Mouse (Mus musculus): ENCODE results near the gene 1110057P08Rik. TPM values are rescaled to one million over a fixed set of nuclear protein-coding genes. Genes with fewer than 3 reads are reported as not detected.

1110057P08Rik gene
- not detected in 2 replicates for total RNA-seq (2012; rRNA removed)
- not detected in 2 replicates for total RNA-seq (2014; rRNA removed)
- not detected in 2 replicates for polyA plus RNA-seq (2012; ENCODE audit: insufficient read length, low read depth)

DNA sequence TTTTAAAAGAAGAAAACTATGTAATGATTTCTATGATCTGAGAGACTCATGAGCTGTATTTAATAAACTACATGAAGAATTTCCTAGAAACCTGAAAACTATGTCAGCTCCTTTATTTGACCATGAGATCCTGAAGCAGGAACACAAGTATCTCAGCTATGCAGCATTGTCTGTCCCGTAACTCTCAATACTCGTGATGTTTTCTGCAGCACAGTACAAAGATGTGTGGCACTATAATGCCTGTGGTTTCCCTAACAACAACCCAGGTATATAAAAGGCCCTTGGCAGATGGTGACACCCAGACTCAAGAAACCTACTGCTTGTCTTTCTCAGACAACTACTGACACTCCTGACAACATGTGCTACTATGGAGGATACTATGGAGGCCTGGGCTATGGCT, at the start of gene 1110057P08Rik:
Gene 1110057P08Rik, plus strand, starts transcription at position 301 of the 400 bp plus-strand sequence.
- dilution Hi-C loops (cut with MboI; ENCODE audit: extremely low pct_ligation_motif_present, extremely low pct_unique_long_range_greater_than_20kb, low sequenced_read_pairs) = no loop called here
- H3K9ac ChIP-seq (ENCODE audit: insufficient read depth, low read depth) = no peak within 1 kb of the TSS
- TF ChIP-seq SIN3A (IDR thresholded peaks at IDR 0.05; ENCODE audit: low read length) = no peak
- TF ChIP-seq ETS1 (conservative IDR thresholded peaks at IDR 0.05; ENCODE audit: low read depth, low read length) = no peak
- no peak for TF ChIP-seq CTCF (conservative IDR thresholded peaks at IDR 0.05 in 1 of 2, IDR thresholded peaks at IDR 0.05 in 1 of 2; ENCODE audit: low read depth in 2 of 2, low read length in 2 of 2)
- H3K27ac ChIP-seq (ENCODE audit: insufficient read depth, low read depth) = no peak within 1 kb of the TSS
- no peak within 1 kb of the TSS for H3K4me2 ChIP-seq (ENCODE audit: insufficient read depth, low read depth, poor library complexity, severe bottlenecking)
- no peaks in the 10 kb centered on the region for H3K4me1 ChIP-seq (ENCODE audit: control insufficient read depth in 1 of 2, insufficient read depth in 2 of 2)
- H3K79me2 ChIP-seq (replicated peaks; ENCODE audit: control insufficient read depth, extremely low read depth, insufficient read depth, poor library complexity, severe bottlenecking) = no peaks in the 10 kb centered on the region
- no peak within 1 kb of the TSS for H3K4me3 ChIP-seq (replicated peaks in 1 of 3; ENCODE audit: low read depth in 2 of 3, low read length in 2 of 3, poor library complexity in 1 of 3)
- H3K36me3 ChIP-seq (replicated peaks in 1 of 2; ENCODE audit: control insufficient read depth in 1 of 2, insufficient read depth in 1 of 2, low read length in 1 of 2) = no peaks in the 10 kb centered on the region
- peaks cover 41% of the 10 kb centered on the region for H3K9me3 ChIP-seq (replicated peaks; ENCODE audit: low read length)
- DNase-seq (ENCODE audit: extremely low read depth) = no peak
- in situ Hi-C loops (cut with MboI; ENCODE audit: low pct_ligation_motif_present, low pct_unique_long_range_greater_than_20kb, low sequenced_read_pairs) = no loop called here
- no peaks in the 10 kb centered on the region for H3K27me3 ChIP-seq (replicated peaks)

- in situ Hi-C loops (cut with MboI; ENCODE audit: low pct_ligation_motif_present, low pct_unique_long_range_greater_than_20kb, low sequenced_read_pairs) (no loop called here), dilution Hi-C loops (cut with MboI; ENCODE audit: extremely low pct_ligation_motif_present, extremely low pct_unique_long_range_greater_than_20kb, low sequenced_read_pairs) (no loop called here)
- DNase-seq (ENCODE audit: extremely low read depth) = no peak
- H3K27ac ChIP-seq (ENCODE audit: insufficient read depth, low read depth) = no peak within 1 kb of the TSS
- peaks cover 46% of the 10 kb centered on the region for H3K9me3 ChIP-seq (replicated peaks; ENCODE audit: low read length)
- no peaks in the 10 kb centered on the region for H3K27me3 ChIP-seq (replicated peaks)
- H3K9ac ChIP-seq (ENCODE audit: insufficient read depth, low read depth) = no peak within 1 kb of the TSS
- H3K4me2 ChIP-seq (ENCODE audit: insufficient read depth, low read depth, poor library complexity, severe bottlenecking) = no peak within 1 kb of the TSS
- H3K79me2 ChIP-seq (replicated peaks; ENCODE audit: control insufficient read depth, extremely low read depth, insufficient read depth, poor library complexity, severe bottlenecking) = no peaks in the 10 kb centered on the region
- H3K4me3 ChIP-seq (replicated peaks in 1 of 3; ENCODE audit: low read depth in 2 of 3, low read length in 2 of 3, poor library complexity in 1 of 3) = no peak within 1 kb of the TSS
- H3K4me1 ChIP-seq (ENCODE audit: control insufficient read depth in 1 of 2, insufficient read depth in 2 of 2) = no peaks in the 10 kb centered on the region
- TF ChIP-seq MYC (IDR thresholded peaks at IDR 0.05; ENCODE audit: low read depth, low read length) (no peak), E2F4 (IDR thresholded peaks at IDR 0.05; ENCODE audit: insufficient replicate concordance, low read depth, low read length) (no peak), ZNF384 (IDR thresholded peaks at IDR 0.05; ENCODE audit: low read depth, low read length) (no peak)
- no peaks in the 10 kb centered on the region for H3K36me3 ChIP-seq (replicated peaks in 1 of 2; ENCODE audit: control insufficient read depth in 1 of 2, insufficient read depth in 1 of 2, low read length in 1 of 2)
Observed at GRCm38 (mm10) chr16:89140551-89140950, 34.0 kb upstream of the 1110057P08Rik start, which contains the start of gene Gm6358. TSS of gene Gm6358 (plus strand) at chr16:89140851.

DNA sequence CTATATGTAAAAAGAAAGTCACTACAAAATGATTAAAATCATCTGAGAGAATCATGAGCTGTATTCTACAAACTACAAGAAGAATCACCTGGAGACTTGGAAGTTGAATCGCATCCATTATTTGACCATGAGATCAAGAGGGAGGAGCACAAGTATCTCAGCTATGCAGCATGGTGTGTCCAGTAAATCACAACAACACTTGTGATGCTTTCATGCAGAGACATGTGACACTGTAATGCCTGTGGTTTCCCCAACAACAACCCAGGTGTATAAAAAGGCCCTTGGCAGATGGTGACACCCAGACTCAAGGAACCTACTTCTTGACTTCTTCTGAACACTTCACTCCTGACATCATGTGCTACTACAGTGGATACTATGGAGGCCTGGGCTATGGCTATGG, 23.7 kb upstream of the 1110057P08Rik start, which contains the start of gene Gm10061:
Gene Gm10061, plus strand, starts transcription at position 301 of the 400 bp plus-strand sequence.
- Histone ChIP-seq H3K4me1 (ENCODE audit: control insufficient read depth in 1 of 2, insufficient read depth in 2 of 2) (no peaks in the 10 kb centered on the region), H3K27ac (ENCODE audit: insufficient read depth, low read depth) (no peak within 1 kb of the TSS), H3K4me2 (ENCODE audit: insufficient read depth, low read depth, poor library complexity, severe bottlenecking) (no peak within 1 kb of the TSS), H3K27me3 (replicated peaks) (no peaks in the 10 kb centered on the region), H3K4me3 (replicated peaks in 1 of 3; ENCODE audit: low read depth in 2 of 3, low read length in 2 of 3, poor library complexity in 1 of 3) (no peak within 1 kb of the TSS), H3K9ac (ENCODE audit: insufficient read depth, low read depth) (no peak within 1 kb of the TSS), H3K79me2 (replicated peaks; ENCODE audit: control insufficient read depth, extremely low read depth, insufficient read depth, poor library complexity, severe bottlenecking) (no peaks in the 10 kb centered on the region), H3K36me3 (replicated peaks in 1 of 2; ENCODE audit: control insufficient read depth in 1 of 2, insufficient read depth in 1 of 2, low read length in 1 of 2) (no peaks in the 10 kb centered on the region), H3K9me3 (replicated peaks; ENCODE audit: low read length) (peaks cover 38% of the 10 kb centered on the region)
- TF ChIP-seq NRF1 (IDR thresholded peaks at IDR 0.05; ENCODE audit: low read depth, low read length) (no peak), CHD2 (IDR thresholded peaks at IDR 0.05; ENCODE audit: low read length) (no peak), GABPA (IDR thresholded peaks at IDR 0.05; ENCODE audit: insufficient replicate concordance, low read depth, low read length) (no peak), ELF1 (IDR thresholded peaks at IDR 0.05; ENCODE audit: low read depth, low read length) (no peak), JUND (conservative IDR thresholded peaks at IDR 0.05; ENCODE audit: low read depth, low read length) (no peak)
- dilution Hi-C loops (cut with MboI; ENCODE audit: extremely low pct_ligation_motif_present, extremely low pct_unique_long_range_greater_than_20kb, low sequenced_read_pairs) = no loop called here
- no peak for DNase-seq (ENCODE audit: extremely low read depth)
- in situ Hi-C loops (cut with MboI; ENCODE audit: low pct_ligation_motif_present, low pct_unique_long_range_greater_than_20kb, low sequenced_read_pairs) = no loop called here

Data from CH12.LX (cell line).